Mouse (Mus musculus) thymus, adult 18-20 months (tissue): ENCODE measurements at regions not wholly inside any gene's neighbourhood (a gene's known extent, or its start where the extent isn't known, plus 50 kb on each side); places are given as distances from the start of the nearest gene placed in this dataset.

ENCODE experiments used
- DNase-seq, 2 experiments: peaks; one replicate each; pipeline ENCODE4 v3.0.0; 2022; ENCODE audit warnings: mixed read lengths in 2 of 2

- no peak for DNase-seq
Observed at GRCm38 (mm10) chr3:41290535-41291307, 207.9 kb upstream of the Pgrmc2 start.

- DNase-seq, result no peak
Observed at GRCm38 (mm10) chr3:41288735-41289134, 205.9 kb upstream of the Pgrmc2 start.

DNA sequence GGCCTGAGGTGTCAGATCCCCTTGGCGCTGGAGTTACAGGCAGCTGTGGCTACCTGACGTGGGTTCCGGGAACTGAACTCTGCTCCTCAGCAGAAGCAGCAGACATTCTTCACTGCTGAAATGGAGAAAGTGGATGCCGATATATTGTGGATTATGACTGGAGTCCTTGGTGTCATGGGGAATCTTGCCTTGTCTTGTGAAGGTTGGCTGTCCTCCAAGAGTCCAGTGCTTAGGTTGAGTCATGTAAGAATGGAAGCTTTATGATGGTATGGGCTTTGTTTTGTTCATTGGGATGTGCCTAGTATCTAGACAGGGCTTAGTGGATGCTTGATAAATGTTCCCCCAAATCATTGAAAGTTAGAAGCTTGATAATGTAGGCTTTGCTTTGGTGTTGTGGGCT lies 205.2 kb upstream of the Pgrmc2 start:
- no peak for DNase-seq

DNA sequence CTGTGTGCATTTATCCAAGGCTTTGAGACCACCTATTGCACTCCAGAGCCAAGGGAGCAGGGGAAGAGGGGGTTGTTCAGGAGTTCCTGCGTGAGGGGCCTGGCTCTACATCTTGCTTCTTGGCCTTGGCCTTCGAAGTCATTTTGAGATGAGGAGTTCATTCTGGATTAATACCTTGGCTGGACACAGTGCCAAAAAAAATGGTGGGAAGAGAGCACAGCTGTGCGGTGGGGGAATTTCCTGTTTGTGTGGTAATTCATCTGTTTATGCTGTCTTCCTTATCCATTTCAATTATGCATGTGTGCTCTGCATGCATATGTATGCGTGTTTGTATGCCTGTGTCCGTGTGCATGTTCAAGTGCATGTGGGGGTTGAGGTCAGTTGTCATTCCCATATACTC lies 202.5 kb upstream of the Pgrmc2 start:
- DNase-seq, result no peak

DNA sequence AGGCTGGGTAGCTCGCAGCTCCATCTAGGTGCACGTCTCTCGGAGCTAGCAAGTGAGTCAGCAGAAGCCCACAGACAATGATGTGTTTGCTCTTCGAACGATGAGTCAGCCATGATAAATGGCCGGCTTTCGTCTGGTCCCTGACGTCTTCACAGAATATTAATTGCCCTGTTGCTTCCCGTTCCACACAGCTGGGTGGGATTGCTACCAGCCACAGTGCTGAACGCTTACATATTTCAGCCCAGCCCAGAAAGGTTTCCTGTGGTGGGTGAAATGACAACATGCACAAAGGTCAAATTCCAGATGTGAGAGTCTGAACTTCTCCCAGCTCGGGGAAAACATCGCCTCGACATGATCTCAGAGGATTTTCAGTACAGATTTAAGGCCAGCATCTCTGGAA lies 202.1 kb upstream of the Pgrmc2 start:
- no peak for DNase-seq

DNA sequence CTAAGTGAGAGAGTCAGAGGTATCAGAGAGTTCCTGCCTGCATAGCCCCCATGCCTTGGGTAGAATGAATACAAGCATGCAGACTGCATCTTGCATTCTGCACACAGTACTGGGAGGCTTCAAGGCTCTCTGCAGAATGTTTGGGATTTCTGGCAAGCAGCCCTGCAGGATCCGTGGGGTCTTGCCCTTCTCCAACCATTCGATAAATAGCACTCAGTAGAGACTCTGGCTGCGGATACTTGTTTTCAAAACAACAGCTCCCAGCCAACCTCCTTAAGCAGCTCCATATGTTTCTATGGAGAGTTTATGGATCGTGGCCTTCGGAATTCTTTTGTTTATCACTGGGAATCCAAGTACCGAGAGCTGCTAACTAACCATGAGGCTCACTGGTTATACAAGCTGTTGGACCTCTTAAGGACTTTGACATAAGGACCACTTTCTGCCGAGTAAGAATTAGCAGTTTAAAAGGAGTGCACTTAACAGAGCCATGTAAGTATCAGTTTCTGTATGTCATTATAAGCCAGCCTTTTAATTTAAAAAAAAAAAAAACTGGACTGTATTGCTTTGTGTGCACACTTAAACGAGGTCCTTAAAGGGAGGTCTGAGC lies 199.7 kb upstream of the Pgrmc2 start:
- DNase-seq, result no peak

- no peak for DNase-seq
Observed at GRCm38 (mm10) chr3:41276096-41276495, 193.2 kb upstream of the Pgrmc2 start.

DNA sequence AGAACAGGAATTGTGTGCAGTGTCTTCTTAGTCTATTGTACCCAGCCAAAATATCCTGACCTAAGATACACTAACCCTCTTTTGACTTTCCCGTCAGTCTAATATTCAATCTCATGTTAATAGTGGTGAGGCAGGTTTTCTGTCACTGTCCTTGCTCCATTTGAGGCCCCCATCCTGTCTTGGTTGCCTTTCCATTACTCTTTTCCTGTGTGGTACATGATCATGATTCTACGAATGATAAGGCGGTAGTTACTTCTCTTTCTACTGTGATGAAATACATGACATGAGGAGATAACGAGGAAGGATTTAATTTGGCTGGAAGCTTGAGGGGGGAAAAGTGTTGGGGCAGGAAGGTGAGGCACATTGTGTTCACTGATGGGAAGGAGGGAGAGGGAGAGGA lies 185.7 kb upstream of the Pgrmc2 start:
- DNase-seq, result no peak

GRCm38 (mm10) chr3:41266216-41266615 lies 183.4 kb upstream of the Pgrmc2 start:
- no peak for DNase-seq

- DNase-seq, result no peak
Observed at GRCm38 (mm10) chr3:41265399-41265798, 182.6 kb upstream of the Pgrmc2 start.

DNA sequence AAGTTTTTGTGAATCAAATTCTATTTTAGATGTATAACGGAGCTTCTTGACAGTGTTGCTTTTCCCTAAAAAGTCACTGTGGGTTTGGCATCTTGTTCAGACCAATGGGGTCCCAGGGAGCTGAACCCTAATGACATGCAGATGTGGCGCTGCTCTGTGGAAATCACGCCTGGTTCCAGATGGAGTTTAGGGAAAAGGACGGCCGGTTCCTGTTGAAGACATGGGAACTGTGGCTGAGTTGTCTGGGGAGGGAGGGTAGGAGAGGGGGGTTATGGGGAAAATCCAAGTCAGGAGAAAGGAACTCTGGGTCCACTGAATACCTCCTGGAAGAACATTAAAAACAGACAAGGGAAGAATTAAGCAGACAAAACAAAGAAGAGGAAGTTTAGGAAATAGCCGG lies 175.4 kb upstream of the Pgrmc2 start:
- no peak for DNase-seq

DNA sequence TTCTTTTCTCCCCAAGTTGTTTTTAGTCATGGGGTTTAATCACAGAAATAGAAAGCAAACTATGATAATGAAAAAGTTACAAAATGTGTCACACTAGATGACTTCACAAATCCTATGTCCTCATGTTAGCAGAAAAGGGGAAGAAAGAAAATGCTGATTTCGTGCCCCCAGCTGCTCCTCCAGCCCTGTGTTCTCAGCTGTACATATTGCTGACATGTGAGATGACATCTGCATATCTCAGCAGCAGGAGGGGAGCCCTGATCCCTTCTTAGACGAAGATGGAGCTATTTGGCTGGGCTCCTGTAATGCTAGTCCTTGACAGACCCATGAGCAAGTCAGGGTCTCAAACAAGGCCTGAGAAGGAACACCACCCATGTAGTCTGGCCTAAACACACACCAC lies 162.1 kb upstream of the Pgrmc2 start:
- no peak for DNase-seq

GRCm38 (mm10) chr3:41241856-41242552 lies 159.2 kb upstream of the Pgrmc2 start:
- no peak for DNase-seq

- DNase-seq, result no peak
Observed at GRCm38 (mm10) chr3:41239801-41240200, 157.0 kb upstream of the Pgrmc2 start.

GRCm38 (mm10) chr3:41239246-41239645 lies 156.4 kb upstream of the Pgrmc2 start:
- DNase-seq, result no peak

DNA sequence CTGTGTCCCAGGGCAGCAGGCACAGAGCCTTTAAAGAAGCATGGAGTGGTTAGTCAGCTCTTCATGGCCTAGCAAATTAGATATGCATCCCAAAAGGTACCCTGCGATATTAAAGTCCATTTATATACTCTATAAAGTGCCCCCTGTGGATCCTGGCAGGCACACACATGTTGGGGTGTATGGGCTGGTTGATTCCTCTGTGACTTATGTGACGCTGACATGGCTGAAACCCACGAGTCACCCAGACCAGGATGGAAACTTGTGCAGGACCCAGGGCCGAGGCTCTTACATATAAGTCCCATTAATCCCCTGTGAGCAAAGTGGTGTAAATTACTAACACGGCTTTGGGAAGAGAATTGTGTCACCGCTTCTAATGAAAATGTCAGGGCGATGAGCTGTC lies 155.2 kb upstream of the Pgrmc2 start:
- no peak for DNase-seq

DNA sequence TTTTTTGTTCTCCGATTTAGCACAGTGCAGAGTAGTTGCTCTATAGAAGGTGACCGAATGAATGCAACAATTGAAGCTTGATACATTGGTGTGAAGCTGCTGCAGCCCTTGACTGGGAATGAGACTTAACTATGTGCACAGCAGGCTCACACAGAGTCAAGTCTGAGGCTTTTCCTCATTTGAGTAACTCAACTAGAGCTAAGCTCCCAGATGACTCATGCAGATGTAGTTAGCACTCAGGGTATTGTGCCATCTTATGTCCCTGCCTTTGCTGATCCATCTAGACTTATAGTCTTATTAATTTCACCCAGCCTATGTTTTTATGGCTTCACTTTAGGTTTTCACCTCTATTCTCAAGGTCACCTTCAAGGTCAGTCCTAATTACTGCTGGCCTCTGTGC lies 152.8 kb upstream of the Pgrmc2 start:
- no peak for DNase-seq

DNA sequence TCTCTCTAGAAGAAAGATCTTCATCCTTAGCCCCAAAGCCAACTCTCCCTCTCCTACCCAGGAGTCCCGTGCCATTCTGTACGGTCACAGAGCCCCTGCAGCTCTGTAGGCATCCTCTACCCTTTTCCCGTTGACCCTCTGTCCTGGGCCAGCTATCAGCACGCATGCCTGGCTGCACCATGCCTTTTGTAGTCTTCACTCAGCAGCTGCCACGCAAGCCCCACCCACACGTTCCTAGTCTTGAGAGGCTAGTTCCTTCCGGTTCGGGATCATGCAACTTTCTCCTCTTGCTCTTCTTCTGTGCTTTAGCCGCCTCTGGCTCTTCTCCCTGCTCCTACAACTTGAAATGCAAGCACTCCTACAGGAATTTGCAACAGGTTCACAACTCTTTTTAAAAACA lies 152.1 kb upstream of the Pgrmc2 start:
- DNase-seq, result peak; percentile 10 to 30

- DNase-seq, result no peak
Observed at GRCm38 (mm10) chr3:41234191-41234590, 151.3 kb upstream of the Pgrmc2 start.

DNA sequence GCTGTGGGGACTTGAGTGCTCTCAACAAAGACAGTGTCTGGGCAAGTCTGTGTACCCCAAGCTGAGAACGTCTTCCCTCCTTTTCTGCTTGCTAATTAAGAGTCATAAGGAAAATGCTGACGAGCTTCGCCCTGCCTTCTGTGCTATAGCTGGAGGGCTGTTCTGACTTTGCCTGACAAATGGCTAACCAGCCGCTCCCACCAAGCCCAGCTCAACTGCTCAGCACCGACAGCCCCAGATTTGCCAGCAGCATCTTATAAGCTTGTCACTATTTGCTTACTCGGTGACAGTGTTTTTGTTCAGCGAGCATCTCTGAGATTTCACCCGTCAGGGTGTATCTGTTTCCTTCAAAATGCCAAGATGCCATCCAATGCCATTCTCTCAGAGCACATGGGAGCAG lies 150.6 kb upstream of the Pgrmc2 start:
- no peak for DNase-seq

DNA sequence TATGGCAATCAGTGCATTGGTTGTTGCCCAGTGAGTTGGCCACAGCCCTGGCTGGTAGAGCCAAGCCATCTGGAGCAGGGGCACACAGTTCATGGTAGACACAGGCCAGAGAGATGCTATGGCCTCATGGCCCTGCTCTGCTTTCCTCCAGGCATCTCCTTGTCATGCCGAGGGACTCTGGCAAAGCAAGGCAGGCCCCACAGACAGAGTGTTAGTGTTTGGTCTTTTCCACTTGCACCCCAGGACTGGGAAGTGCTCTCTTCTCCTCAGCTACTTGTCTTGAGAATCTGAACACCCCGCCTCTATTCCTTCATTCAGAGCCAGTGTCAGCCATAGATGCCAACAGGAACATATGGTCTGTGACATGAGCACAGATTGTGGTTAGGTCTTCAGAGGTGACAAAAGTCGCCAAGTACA lies 148.1 kb upstream of the Pgrmc2 start:
- DNase-seq, result no peak

- DNase-seq, result no peak
Observed at GRCm38 (mm10) chr3:41229493-41229892, 146.6 kb upstream of the Pgrmc2 start.

GRCm38 (mm10) chr3:41228536-41228935 lies 145.7 kb upstream of the Pgrmc2 start:
- DNase-seq, result peak; percentile 34 to 61

GRCm38 (mm10) chr3:41220746-41221145 lies 137.9 kb upstream of the Pgrmc2 start:
- DNase-seq, result no peak
